Mouse (Mus musculus) myocyte (in vitro differentiated cells): Measurements from ENCODE around the gene Actl6a.

ENCODE experiments used
- CEBPB ChIP-seq: IDR thresholded peaks from 2 replicates; pipeline ENCODE4 v1.6.1; 2011; ENCODE audit warnings: mild to moderate bottlenecking, moderate library complexity; ENCODE audit not compliant: poor library complexity, insufficient read depth, severe bottlenecking
- E2F4 ChIP-seq: IDR thresholded peaks from one replicate; pipeline ENCODE4 v1.6.1; 2011; ENCODE audit warnings: mild to moderate bottlenecking, control low read depth, moderate library complexity; ENCODE audit not compliant: insufficient read depth
- MAX ChIP-seq: IDR thresholded peaks from one replicate; pipeline ENCODE4 v1.6.1; 2011; ENCODE audit warnings: low read depth, mild to moderate bottlenecking, control low read depth
- MYOG ChIP-seq, 3 experiments: IDR thresholded peaks; one replicate each; pipeline ENCODE4 v1.6.1; 2011; ENCODE audit warnings: control low read depth in 2 of 3, low read depth in 2 of 3, mild to moderate bottlenecking in 2 of 3; ENCODE audit not compliant: insufficient read length in 2 of 3, control insufficient read depth in 1 of 3, insufficient read depth in 1 of 3
- POLR2A ChIP-seq: IDR thresholded peaks from one replicate; pipeline ENCODE4 v1.6.1; 2011; ENCODE audit warnings: low read depth, mild to moderate bottlenecking, control low read depth, moderate library complexity; ENCODE audit not compliant: insufficient read length
- POLR2AphosphoS2 ChIP-seq: IDR thresholded peaks from one replicate; pipeline ENCODE4 v1.6.1; 2011; ENCODE audit warnings: low read depth, control low read depth; ENCODE audit not compliant: insufficient read length
- REST ChIP-seq: IDR thresholded peaks from one replicate; pipeline ENCODE4 v1.6.1; 2011; ENCODE audit warnings: mild to moderate bottlenecking, control low read depth, moderate library complexity; ENCODE audit not compliant: insufficient read depth, insufficient read length
- SRF ChIP-seq: IDR thresholded peaks from one replicate; pipeline ENCODE4 v1.6.1; 2011; ENCODE audit warnings: low read depth; ENCODE audit not compliant: control insufficient read depth, insufficient read length
- TCF3 ChIP-seq: IDR thresholded peaks from one replicate; pipeline ENCODE4 v1.6.1; 2011; ENCODE audit warnings: low read depth, control low read depth; ENCODE audit not compliant: insufficient read length
- USF1 ChIP-seq: IDR thresholded peaks from one replicate; pipeline ENCODE4 v1.6.1; 2011; ENCODE audit warnings: low read depth, mild to moderate bottlenecking, control low read depth, moderate library complexity

GRCm38 (mm10) chr3:32673151-32673550 is 32.9 kb upstream of the Actl6a start:
- no peak for TF ChIP-seq MAX
- TF ChIP-seq POLR2A, result no peak
- no peak for TF ChIP-seq USF1
- TF ChIP-seq POLR2AphosphoS2, result no peak
- TF ChIP-seq TCF3, result no peak
- TF ChIP-seq MYOG (IDR thresholded peaks at IDR 0.05; ENCODE audit: control insufficient read depth in 1 of 3, insufficient read depth in 1 of 3, insufficient read length in 2 of 3, low read depth in 2 of 3), result no peak
- TF ChIP-seq CEBPB, result no peak
- TF ChIP-seq E2F4, result no peak
- no peak for TF ChIP-seq SRF
- TF ChIP-seq REST, result no peak
